Mouse (Mus musculus): ENCODE measurements around the gene Rnf227. TPM values are rescaled to one million over a fixed set of nuclear protein-coding genes. Genes with fewer than 3 reads are reported as not detected.

Rnf227 gene
- polyA plus RNA-seq, 1 experiment from 2014 or later, result 23.7 TPM

GRCm38 (mm10) chr11:69369215-69369989 is 29.1 kb downstream of the Rnf227 start, which contains the start of gene Chd3:
Gene Chd3, minus strand, starts transcription at chr11:69369406.
- H3K4me2 ChIP-seq (ENCODE audit: low read depth, low read length), result peak within 1 kb of the TSS; percentile 90
- 10% methylated on average over 6 of the region's 34 CpGs for WGBS
- ATAC-seq (replicated peaks; ENCODE audit: insufficient number of reproducible peaks, low FRiP score, low TSS enrichment, low read depth) (no peak), DNase-seq (ENCODE audit: low spot score) (peak; percentile 34)
- H3K36me3 ChIP-seq (replicated peaks; ENCODE audit: control insufficient read depth, insufficient read depth, low read depth, low read length), result no peaks in the 10 kb centered on the region; the same call in 1 of the 2 replicates
- peak within 1 kb of the TSS; percentile 100 for H3K9ac ChIP-seq (replicated peaks; ENCODE audit: low read length)
- H3K27me3 ChIP-seq (ENCODE audit: control insufficient read depth, insufficient read depth, low read length), result no peaks in the 10 kb centered on the region
- H3K27ac ChIP-seq (replicated peaks; ENCODE audit: low read depth, low read length), result peak within 1 kb of the TSS; percentile 99
- H3K4me3 ChIP-seq (ENCODE audit: low read depth, low read length), result peak within 1 kb of the TSS; percentile 99
- no peaks in the 10 kb centered on the region for H3K9me3 ChIP-seq (replicated peaks; ENCODE audit: control insufficient read depth, low read length)
- peaks cover 12% of the 10 kb centered on the region for H3K4me1 ChIP-seq (ENCODE audit: control insufficient read depth, insufficient read depth, low read length)

- peak; percentile 21 for DNase-seq (ENCODE audit: low spot score)
- H3K9ac ChIP-seq (replicated peaks; ENCODE audit: low read length), result peak overlapping the region; percentile 100
- H3K27ac ChIP-seq (replicated peaks; ENCODE audit: low read depth, low read length), result peak overlapping the region; percentile 99
- WGBS, result 27% methylated on average over 2 of the region's 2 CpGs
- peaks cover 4% of the 10 kb centered on the region for H3K4me1 ChIP-seq (ENCODE audit: control insufficient read depth, insufficient read depth, low read length)
- ATAC-seq (replicated peaks; ENCODE audit: insufficient number of reproducible peaks, low FRiP score, low TSS enrichment, low read depth), result no peak
- no peaks in the 10 kb centered on the region for H3K27me3 ChIP-seq (ENCODE audit: control insufficient read depth, insufficient read depth, low read length)
- H3K4me3 ChIP-seq (ENCODE audit: low read depth, low read length), result peak overlapping the region; percentile 99
- H3K9me3 ChIP-seq (replicated peaks; ENCODE audit: control insufficient read depth, low read length), result no peaks in the 10 kb centered on the region
- H3K4me2 ChIP-seq (ENCODE audit: low read depth, low read length), result peak overlapping the region; percentile 90
- H3K36me3 ChIP-seq (replicated peaks; ENCODE audit: control insufficient read depth, insufficient read depth, low read depth, low read length), result no peaks in the 10 kb centered on the region; the same call in 1 of the 2 replicates
Observed at GRCm38 (mm10) chr11:69369990-69370816, 29.9 kb downstream of the Rnf227 start.

- H3K27ac ChIP-seq (replicated peaks; ENCODE audit: low read depth, low read length), result peak overlapping the region; percentile 41
- WGBS, result 18% methylated on average over 9 of the region's 9 CpGs
- H3K36me3 ChIP-seq (replicated peaks; ENCODE audit: control insufficient read depth, insufficient read depth, low read depth, low read length), result no peaks in the 10 kb centered on the region; the same call in 1 of the 2 replicates
- H3K4me2 ChIP-seq (ENCODE audit: low read depth, low read length), result peak overlapping the region; percentile 29; the same call in 1 of the 2 replicates
- H3K27me3 ChIP-seq (ENCODE audit: control insufficient read depth, insufficient read depth, low read length), result no peaks in the 10 kb centered on the region
- peak overlapping the region; percentile 39 for H3K9ac ChIP-seq (replicated peaks; ENCODE audit: low read length)
- ATAC-seq (replicated peaks; ENCODE audit: insufficient number of reproducible peaks, low FRiP score, low TSS enrichment, low read depth), result no peak
- H3K4me3 ChIP-seq (ENCODE audit: low read depth, low read length), result peak overlapping the region; percentile 10; the same call in 1 of the 2 replicates
- DNase-seq (ENCODE audit: low spot score), result no peak
- no peaks in the 10 kb centered on the region for H3K9me3 ChIP-seq (replicated peaks; ENCODE audit: control insufficient read depth, low read length)
- no peaks in the 10 kb centered on the region; the same call in 1 of the 2 replicates for H3K4me1 ChIP-seq (ENCODE audit: control insufficient read depth, insufficient read depth, low read length)
Observed at GRCm38 (mm10) chr11:69370817-69371215, 30.6 kb downstream of the Rnf227 start.

- ATAC-seq (replicated peaks; ENCODE audit: insufficient number of reproducible peaks, low FRiP score, low TSS enrichment, low read depth) (no peak), DNase-seq (ENCODE audit: low spot score) (no peak)
- H3K4me2 ChIP-seq (ENCODE audit: low read depth, low read length), result peak overlapping the region; percentile 16
- H3K27ac ChIP-seq (replicated peaks; ENCODE audit: low read depth, low read length), result 0 out of 2 replicates have a peak overlapping the region, but pooled peaks have one; percentile 8
- H3K27me3 ChIP-seq (ENCODE audit: control insufficient read depth, insufficient read depth, low read length), result no peaks in the 10 kb centered on the region
- WGBS, result 39% methylated on average over 12 of the region's 12 CpGs
- H3K4me1 ChIP-seq (ENCODE audit: control insufficient read depth, insufficient read depth, low read length), result no peaks in the 10 kb centered on the region; the same call in 1 of the 2 replicates
- no peaks in the 10 kb centered on the region; the same call in 1 of the 2 replicates for H3K36me3 ChIP-seq (replicated peaks; ENCODE audit: control insufficient read depth, insufficient read depth, low read depth, low read length)
- H3K9ac ChIP-seq (replicated peaks; ENCODE audit: low read length), result peak overlapping the region; percentile 32; the same call in 1 of the 2 replicates
- no peaks in the 10 kb centered on the region for H3K9me3 ChIP-seq (replicated peaks; ENCODE audit: control insufficient read depth, low read length)
- no peak overlapping the region for H3K4me3 ChIP-seq (ENCODE audit: low read depth, low read length)
Observed at GRCm38 (mm10) chr11:69371601-69372000, 31.3 kb downstream of the Rnf227 start.

GRCm38 (mm10) chr11:69372056-69372779 is 32.0 kb downstream of the Rnf227 start:
- Histone ChIP-seq H3K9ac (replicated peaks; ENCODE audit: low read length) (no peak overlapping the region), H3K9me3 (replicated peaks; ENCODE audit: control insufficient read depth, low read length) (no peaks in the 10 kb centered on the region), H3K4me1 (ENCODE audit: control insufficient read depth, insufficient read depth, low read length) (no peaks in the 10 kb centered on the region; the same call in 1 of the 2 replicates), H3K27me3 (ENCODE audit: control insufficient read depth, insufficient read depth, low read length) (no peaks in the 10 kb centered on the region), H3K4me3 (ENCODE audit: low read depth, low read length) (no peak overlapping the region), H3K4me2 (ENCODE audit: low read depth, low read length) (peak overlapping the region; percentile 16), H3K27ac (replicated peaks; ENCODE audit: low read depth, low read length) (peak overlapping the region; percentile 9; the same call in 1 of the 2 replicates), H3K36me3 (replicated peaks; ENCODE audit: control insufficient read depth, insufficient read depth, low read depth, low read length) (no peaks in the 10 kb centered on the region; the same call in 1 of the 2 replicates)
- no peak for ATAC-seq (replicated peaks; ENCODE audit: insufficient number of reproducible peaks, low FRiP score, low TSS enrichment, low read depth)
- 60% methylated on average over 12 of the region's 12 CpGs for WGBS
- no peak for DNase-seq (ENCODE audit: low spot score)

GRCm38 (mm10) chr11:69372780-69373170 is 32.5 kb downstream of the Rnf227 start:
- Histone ChIP-seq H3K36me3 (replicated peaks; ENCODE audit: control insufficient read depth, insufficient read depth, low read depth, low read length) (no peaks in the 10 kb centered on the region; the same call in 1 of the 2 replicates), H3K4me1 (ENCODE audit: control insufficient read depth, insufficient read depth, low read length) (no peaks in the 10 kb centered on the region; the same call in 1 of the 2 replicates), H3K4me2 (ENCODE audit: low read depth, low read length) (no peak overlapping the region), H3K9ac (replicated peaks; ENCODE audit: low read length) (no peak overlapping the region), H3K9me3 (replicated peaks; ENCODE audit: control insufficient read depth, low read length) (no peaks in the 10 kb centered on the region), H3K27me3 (ENCODE audit: control insufficient read depth, insufficient read depth, low read length) (no peaks in the 10 kb centered on the region), H3K27ac (replicated peaks; ENCODE audit: low read depth, low read length) (no peak overlapping the region), H3K4me3 (ENCODE audit: low read depth, low read length) (no peak overlapping the region)
- no peak for ATAC-seq (replicated peaks; ENCODE audit: insufficient number of reproducible peaks, low FRiP score, low TSS enrichment, low read depth)
- DNase-seq (ENCODE audit: low spot score), result no peak
- WGBS, result 66% methylated on average over 3 of the region's 3 CpGs

- DNase-seq (ENCODE audit: low spot score) (no peak), ATAC-seq (replicated peaks; ENCODE audit: insufficient number of reproducible peaks, low FRiP score, low TSS enrichment, low read depth) (no peak)
- no peak overlapping the region for H3K27ac ChIP-seq (replicated peaks; ENCODE audit: low read depth, low read length)
- no peak overlapping the region for H3K4me2 ChIP-seq (ENCODE audit: low read depth, low read length)
- H3K9ac ChIP-seq (replicated peaks; ENCODE audit: low read length), result no peak overlapping the region
- H3K9me3 ChIP-seq (replicated peaks; ENCODE audit: control insufficient read depth, low read length), result no peaks in the 10 kb centered on the region
- no peaks in the 10 kb centered on the region; the same call in 1 of the 2 replicates for H3K36me3 ChIP-seq (replicated peaks; ENCODE audit: control insufficient read depth, insufficient read depth, low read depth, low read length)
- no peak overlapping the region for H3K4me3 ChIP-seq (ENCODE audit: low read depth, low read length)
- H3K27me3 ChIP-seq (ENCODE audit: control insufficient read depth, insufficient read depth, low read length), result no peaks in the 10 kb centered on the region
- 88% methylated on average over 16 of the region's 16 CpGs for WGBS
- no peaks in the 10 kb centered on the region for H3K4me1 ChIP-seq (ENCODE audit: control insufficient read depth, insufficient read depth, low read length)
Observed at GRCm38 (mm10) chr11:69373223-69373965, 33.1 kb downstream of the Rnf227 start.

Measured in embryonic facial prominence, embryonic 11.5 days (tissue).